Mouse (Mus musculus) A20 (cell line): ENCODE data around the gene Btbd8.
A peak's percentile ranks its signal among the peaks of the same experiment; 100 is the strongest.

ENCODE experiments used
- DNase-seq: peaks from one replicate; pipeline ENCODE4 v3.0.0-alpha.2; 2011; ENCODE audit warnings: low read depth, low spot score

Gene Btbd8

DNA sequence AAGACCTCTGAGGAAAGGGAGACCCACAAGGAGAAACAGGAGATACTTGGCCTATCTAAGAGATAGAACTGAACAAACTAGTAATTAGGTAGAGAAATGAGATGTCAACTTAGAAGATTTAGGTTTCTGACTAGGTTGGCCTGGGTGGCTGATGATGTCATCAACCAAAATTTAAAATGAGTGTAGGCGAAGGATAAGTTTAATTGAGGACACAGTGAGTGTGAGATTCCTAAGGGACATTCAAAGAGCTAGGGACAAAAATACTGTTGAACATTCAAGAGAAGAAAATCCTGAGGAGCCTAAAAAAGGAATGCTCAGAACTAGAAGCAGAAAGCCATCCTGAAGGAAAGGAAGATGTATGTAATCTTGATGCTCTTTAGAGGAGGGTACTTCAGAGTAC, 78.3 kb downstream of the Btbd8 start:
- no peak for DNase-seq

DNA sequence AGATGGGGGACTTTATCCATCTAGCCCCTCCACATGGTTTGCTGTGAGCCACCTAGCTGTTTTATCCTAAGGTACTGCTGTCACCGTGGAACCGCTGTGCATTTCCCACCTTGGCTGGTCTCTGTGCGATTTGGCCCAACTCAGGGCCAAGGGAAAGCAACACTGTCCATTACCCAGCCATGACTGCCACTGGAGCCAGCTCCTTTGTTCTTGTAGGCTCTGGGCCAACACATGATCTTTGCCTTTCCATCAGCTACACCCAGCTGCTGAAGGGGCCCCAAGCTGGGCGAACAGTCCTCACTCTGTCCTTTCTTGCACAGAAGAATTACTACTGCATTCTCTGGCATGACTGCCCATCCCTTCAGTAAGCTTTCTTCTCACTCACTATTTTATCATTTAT, 80.8 kb downstream of the Btbd8 start:
- no peak for DNase-seq

DNA sequence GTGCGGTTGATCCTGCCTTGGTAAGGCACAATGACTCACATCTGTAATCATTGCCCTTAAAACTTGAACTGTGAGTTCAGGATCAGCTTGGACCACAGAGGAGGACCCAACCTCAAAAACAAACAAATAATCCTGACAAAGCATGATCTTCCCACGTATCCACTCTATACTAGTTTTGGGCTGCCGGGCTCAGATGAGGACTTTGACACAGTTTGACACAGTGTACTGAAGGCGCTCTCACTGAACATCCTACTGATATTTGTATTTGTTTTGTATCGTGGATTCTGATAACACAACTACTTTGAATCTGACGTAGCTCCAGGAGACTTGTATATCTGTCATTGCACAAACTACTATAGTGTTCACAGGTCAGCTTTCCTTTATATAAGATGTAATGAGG, 83.6 kb downstream of the Btbd8 start:
- no peak for DNase-seq

GRCm38 (mm10) chr5:107521897-107522296, 84.1 kb downstream of the Btbd8 start:
- DNase-seq = no peak

- no peak for DNase-seq
These were observed 86.5 kb downstream of the Btbd8 start for GRCm38 (mm10) chr5:107524281-107524680.

DNA sequence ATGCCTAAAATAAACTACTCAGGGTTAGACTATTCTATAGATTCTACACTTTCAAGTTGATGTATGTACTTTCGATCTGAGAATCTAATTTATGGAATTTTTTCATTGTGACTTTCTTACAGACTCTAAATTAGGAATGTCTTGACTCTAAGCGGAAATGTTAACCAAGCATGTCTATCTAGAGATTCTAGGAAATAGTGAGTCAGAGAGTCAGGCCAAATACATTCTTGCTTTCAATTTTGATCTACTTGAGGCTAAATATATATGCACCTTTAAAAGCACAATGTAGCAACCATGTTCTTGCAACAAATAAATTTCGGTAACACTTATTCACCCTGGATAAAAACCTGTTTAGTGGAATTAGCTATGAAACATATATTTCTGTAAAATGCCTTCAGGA, 91.1 kb downstream of the Btbd8 start:
- DNase-seq = no peak

DNA sequence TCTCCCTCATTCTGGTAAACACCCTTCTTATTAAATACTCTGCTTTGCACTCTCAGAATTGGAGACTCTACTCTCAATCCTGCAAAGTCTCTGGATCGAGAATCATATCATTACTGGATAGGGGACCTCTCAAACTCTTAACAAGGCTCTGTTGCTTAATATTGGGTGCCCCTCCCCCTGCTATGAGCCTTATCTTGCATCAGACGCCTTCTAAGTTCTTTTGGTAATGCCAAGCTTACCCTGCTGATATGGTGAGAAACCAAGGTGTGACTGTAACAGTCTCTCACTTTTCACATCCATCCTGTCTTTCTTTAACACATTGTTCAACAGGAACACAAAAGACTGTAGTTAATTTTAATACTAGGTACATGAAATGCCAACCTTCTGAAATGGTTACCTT, 95.8 kb downstream of the Btbd8 start:
- DNase-seq = no peak

DNA sequence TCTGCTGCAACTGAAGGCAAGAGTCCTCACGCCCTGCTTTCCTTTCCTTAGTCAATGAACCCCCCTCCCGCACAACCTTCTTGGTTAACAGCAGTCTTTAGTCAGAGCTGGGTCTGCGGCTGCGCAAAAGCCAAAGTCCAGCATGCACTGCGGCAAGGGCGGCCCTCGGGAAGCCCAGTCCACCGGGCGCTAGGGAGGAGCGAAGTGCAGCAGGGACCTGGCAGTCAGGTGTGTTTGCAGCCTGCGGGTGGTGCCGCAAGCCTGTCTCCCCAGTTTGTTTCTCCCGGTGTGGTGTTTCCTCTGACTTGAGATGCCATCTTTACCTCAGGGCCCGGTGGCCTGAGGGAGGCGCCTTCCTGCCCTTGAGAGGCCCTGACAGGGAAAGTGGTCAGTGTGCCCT, 96.8 kb downstream of the Btbd8 start, which contains the start of gene 1700028K03Rik:
1700028K03Rik (plus strand) TSS at position 129 of the 400 bp plus-strand sequence.
- peak; percentile 39 for DNase-seq

- no peak for DNase-seq
These were observed 103.9 kb downstream of the Btbd8 start for GRCm38 (mm10) chr5:107541696-107542095.

GRCm38 (mm10) chr5:107545927-107546326, 108.1 kb downstream of the Btbd8 start:
- DNase-seq = peak; percentile 20

DNA sequence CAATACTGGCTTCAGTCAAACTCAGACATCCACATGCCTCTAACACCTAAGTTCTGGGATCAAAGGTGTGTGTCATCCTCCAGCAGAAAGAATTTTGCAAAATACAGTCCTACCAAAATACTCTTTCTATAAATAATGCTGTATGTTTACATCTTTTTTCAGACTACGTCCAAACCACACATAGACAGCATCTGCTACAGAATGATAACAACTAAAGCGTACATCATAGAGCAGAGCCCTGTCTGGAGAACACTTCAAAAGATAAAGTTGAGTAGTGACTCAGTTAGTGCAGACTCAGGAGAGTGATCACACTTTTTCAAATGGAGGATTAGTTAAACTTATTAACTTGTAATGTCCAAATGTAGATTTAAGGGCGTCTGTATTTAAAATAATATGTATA, 110.2 kb downstream of the Btbd8 start:
- no peak for DNase-seq

GRCm38 (mm10) chr5:107548444-107548843, 110.6 kb downstream of the Btbd8 start:
- DNase-seq = no peak

- DNase-seq = no peak
These were observed 116.5 kb downstream of the Btbd8 start for GRCm38 (mm10) chr5:107554336-107554735.

DNA sequence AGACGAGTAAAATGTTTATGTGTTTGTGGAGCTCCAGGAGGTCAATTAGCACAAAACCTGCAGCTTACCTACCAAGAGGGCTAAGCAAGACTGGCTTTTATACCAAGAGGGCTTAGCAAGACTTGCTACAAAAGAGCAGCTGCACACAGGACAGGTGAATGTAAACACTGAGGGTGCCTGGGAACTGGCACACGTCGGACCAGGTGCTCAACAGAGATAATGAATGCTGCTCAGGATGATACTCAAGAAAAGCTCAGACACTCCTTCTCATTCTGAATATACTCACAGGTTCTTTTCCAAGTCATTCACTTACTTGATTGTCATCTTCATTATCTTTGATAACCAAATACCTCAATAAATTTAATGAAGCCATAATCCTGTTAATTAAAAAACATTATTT, 119.2 kb downstream of the Btbd8 start:
- no peak for DNase-seq
